Mouse (Mus musculus) limb, embryonic 15.5 days (tissue): ENCODE data around the gene Cox17. TPM values are rescaled to one million over a fixed set of nuclear protein-coding genes. Genes with fewer than 3 reads are reported as not detected.

Source experiments
- ATAC-seq: fragments of 200-750 bp; cut with Nextera tagmentation; 2 replicates; pipeline ENCODE4 v1.8.0; 2017; ENCODE audit warnings: low read depth, moderate TSS enrichment; ENCODE audit not compliant: insufficient number of reproducible peaks, low FRiP score, low TSS enrichment
- H3K27ac ChIP-seq: fragments of 300-500 bp; sonication (generic); 2 replicates; pipeline ENCODE4 v1.5.1; 2015; ENCODE audit warnings: moderate library complexity, mild to moderate bottlenecking, inconsistent platforms
- H3K27me3 ChIP-seq: fragments of 300-500 bp; sonication (generic); 2 replicates; pipeline ENCODE4 v1.6.1; 2015; ENCODE audit warnings: inconsistent platforms
- H3K36me3 ChIP-seq: fragments of 300-500 bp; sonication (generic); 2 replicates; pipeline ENCODE4 v1.6.1; 2015; ENCODE audit warnings: inconsistent platforms
- H3K4me1 ChIP-seq: fragments of 300-500 bp; sonication (generic); 2 replicates; pipeline ENCODE4 v1.6.1; 2015; ENCODE audit warnings: inconsistent platforms
- H3K4me2 ChIP-seq: fragments of 300-500 bp; sonication (generic); 2 replicates; pipeline ENCODE4 v1.6.1; 2015; ENCODE audit warnings: mild to moderate bottlenecking, inconsistent platforms
- H3K4me3 ChIP-seq: fragments of 300-500 bp; sonication (generic); 2 replicates; pipeline ENCODE4 v1.5.1; 2015; ENCODE audit warnings: mild to moderate bottlenecking, inconsistent platforms
- H3K9ac ChIP-seq: fragments of 300-500 bp; sonication (generic); 2 replicates; pipeline ENCODE4 v1.6.1; 2015; ENCODE audit warnings: inconsistent platforms
- H3K9me3 ChIP-seq: fragments of 300-500 bp; sonication (generic); 2 replicates; pipeline ENCODE4 v1.6.1; 2016; ENCODE audit warnings: inconsistent platforms
- WGBS: fragments of 180-500 bp; shearing (Covaris S2); methylation state at CpG from one replicate; pipeline ENCODE4 v1.1.7; 2015; 5-methylcytosine and 5-hydroxymethylcytosine counted together
- polyA plus RNA-seq: library from polyadenylated mRNA; unstranded; fragments of >200 nt; fragmentation: Nextera tagmentation; extraction: Ambion mirVana; gene quantifications from 2 replicates; pipeline ENCODE4 v1.2.1, GENCODE M21; 2015

Cox17 gene
- polyA plus RNA-seq, 1 experiment from 2014 or later, result 121 TPM

- Histone ChIP-seq H3K27ac (peak overlapping the region; percentile 5), H3K36me3 (no peaks in the 10 kb centered on the region), H3K4me1 (peaks cover 22% of the 10 kb centered on the region), H3K4me3 (peak overlapping the region; percentile 19), H3K4me2 (peak overlapping the region; percentile 39), H3K9ac (no peak overlapping the region; the same call in 1 of the 2 replicates), H3K9me3 (no peaks in the 10 kb centered on the region), H3K27me3 (no peaks in the 10 kb centered on the region)
- WGBS, result 22% methylated on average over 17 of the region's 17 CpGs
- peak; percentile 65; the same call in 1 of the 2 replicates for ATAC-seq
These were observed 52.9 kb downstream of the Cox17 start for GRCm38 (mm10) chr16:38399531-38400231.

GRCm38 (mm10) chr16:38400311-38400960 lies 53.6 kb downstream of the Cox17 start:
- Histone ChIP-seq H3K27ac (peak overlapping the region; percentile 5), H3K9me3 (no peaks in the 10 kb centered on the region), H3K4me1 (peaks cover 22% of the 10 kb centered on the region), H3K9ac (no peak overlapping the region), H3K36me3 (no peaks in the 10 kb centered on the region), H3K4me3 (peak overlapping the region; percentile 19), H3K4me2 (peak overlapping the region; percentile 39), H3K27me3 (no peaks in the 10 kb centered on the region)
- 78% methylated on average over 9 of the region's 9 CpGs for WGBS
- no peak for ATAC-seq

- H3K27me3 ChIP-seq, result no peaks in the 10 kb centered on the region
- no peak overlapping the region for H3K4me2 ChIP-seq
- 88% methylated on average over 6 of the region's 6 CpGs for WGBS
- no peaks in the 10 kb centered on the region for H3K36me3 ChIP-seq
- H3K9me3 ChIP-seq, result no peaks in the 10 kb centered on the region
- peaks cover 18% of the 10 kb centered on the region for H3K4me1 ChIP-seq
- no peak overlapping the region for H3K4me3 ChIP-seq
- no peak overlapping the region for H3K9ac ChIP-seq
- no peak overlapping the region for H3K27ac ChIP-seq
- no peak for ATAC-seq
These were observed 54.7 kb downstream of the Cox17 start for GRCm38 (mm10) chr16:38401468-38401867.

Other genes starting within 250 kb of the Cox17 start
- gene Nr1i2, start 52.2 kb upstream of the Cox17 start, polyA plus RNA-seq, result not detected in 2 replicates
- gene Maats1, start 4.8 kb upstream of the Cox17 start, polyA plus RNA-seq, result 0.11 TPM in 1 of 2 replicates, not detected in the other
- gene Gm21987, start within 50 bp of the Cox17 start, polyA plus RNA-seq, result 0.55 TPM in 1 of 2 replicates, not detected in the other
- 3.2 and 8.5 TPM in 2 replicates for gene Popdc2, start 15.2 kb downstream of the Cox17 start, polyA plus RNA-seq
- 0.67 and 0.93 TPM in 2 replicates for gene Pla1a, start 86.2 kb downstream of the Cox17 start, polyA plus RNA-seq
- 106 TPM in 2 replicates for gene Adprh, start 105.7 kb downstream of the Cox17 start, polyA plus RNA-seq
- gene Cd80, start 108.6 kb downstream of the Cox17 start, polyA plus RNA-seq, result 0.35 and 0.38 TPM in 2 replicates
- gene Timmdc1, start 175.7 kb downstream of the Cox17 start, polyA plus RNA-seq, result 26.6 and 28.3 TPM in 2 replicates
- gene Poglut1, start 203.3 kb downstream of the Cox17 start, polyA plus RNA-seq, result 53.1 and 58.5 TPM in 2 replicates
- gene Tmem39a, start 211.7 kb downstream of the Cox17 start, polyA plus RNA-seq, result 154 and 161 TPM in 2 replicates